Mouse (Mus musculus) forebrain, embryonic 13.5 days (tissue): Measurements from ENCODE around the gene Casc3. TPM values are rescaled to one million over a fixed set of nuclear protein-coding genes. Genes with fewer than 3 reads are reported as not detected.
A peak's percentile ranks its signal among the peaks of the same experiment; 100 is the strongest.

Experiments
- ATAC-seq: fragments of 200-750 bp; cut with Nextera tagmentation; 2 replicates; pipeline ENCODE4 v1.8.0; 2017
- H3K27ac ChIP-seq: fragments of 300-500 bp; sonication (generic); 2 replicates; pipeline ENCODE4 v1.5.1; 2015; ENCODE audit warnings: inconsistent platforms, mild to moderate bottlenecking, moderate library complexity
- H3K27me3 ChIP-seq: fragments of 300-500 bp; sonication (generic); 2 replicates; pipeline ENCODE4 v1.6.1; 2015; ENCODE audit warnings: mild to moderate bottlenecking, inconsistent platforms
- H3K36me3 ChIP-seq: fragments of 300-500 bp; sonication (generic); 2 replicates; pipeline ENCODE4 v1.6.1; 2015; ENCODE audit warnings: mild to moderate bottlenecking, inconsistent platforms; ENCODE audit not compliant: poor library complexity, severe bottlenecking
- H3K4me1 ChIP-seq: fragments of 300-500 bp; sonication (generic); 2 replicates; pipeline ENCODE4 v1.6.1; 2015; ENCODE audit warnings: inconsistent platforms
- H3K4me2 ChIP-seq: fragments of 300-500 bp; sonication (generic); 2 replicates; pipeline ENCODE4 v1.6.1; 2015; ENCODE audit warnings: inconsistent platforms, mild to moderate bottlenecking, moderate library complexity
- H3K4me3 ChIP-seq: fragments of 300-500 bp; sonication (generic); 2 replicates; pipeline ENCODE4 v1.5.1; 2015; ENCODE audit warnings: mild to moderate bottlenecking, inconsistent platforms
- H3K9ac ChIP-seq: fragments of 300-500 bp; sonication (generic); 2 replicates; pipeline ENCODE4 v1.6.1; 2015; ENCODE audit warnings: mild to moderate bottlenecking, inconsistent platforms
- H3K9me3 ChIP-seq: fragments of 300-500 bp; sonication (generic); replicated peaks from 2 replicates; pipeline ENCODE4 v1.6.1; 2016; ENCODE audit warnings: inconsistent platforms
- WGBS: fragments of 180-500 bp; shearing (Covaris S2); methylation state at CpG from one replicate; pipeline ENCODE4 v1.1.7; 2015; 5-methylcytosine and 5-hydroxymethylcytosine counted together
- polyA plus RNA-seq: library from polyadenylated mRNA; unstranded; fragments of >200 nt; fragmentation: Nextera tagmentation; extraction: Ambion mirVana; gene quantifications from 2 replicates; pipeline ENCODE4 v1.2.1, GENCODE M21; 2015

Gene Casc3
- polyA plus RNA-seq, 1 experiment from 2014 or later: 46.4 TPM

- H3K4me1 ChIP-seq: no peaks in the 10 kb centered on the region
- H3K27me3 ChIP-seq: no peaks in the 10 kb centered on the region
- H3K4me2 ChIP-seq: no peak overlapping the region
- no peak overlapping the region for H3K9ac ChIP-seq
- peaks cover 97% of the 10 kb centered on the region for H3K36me3 ChIP-seq
- H3K4me3 ChIP-seq: no peak overlapping the region
- no peak for ATAC-seq
- H3K9me3 ChIP-seq: no peaks in the 10 kb centered on the region
- no peak overlapping the region for H3K27ac ChIP-seq
- 86% methylated on average over 2 of the region's 2 CpGs for WGBS
Measured at GRCm38 (mm10) chr11:98827877-98828276, 23.2 kb downstream of the Casc3 start.

DNA sequence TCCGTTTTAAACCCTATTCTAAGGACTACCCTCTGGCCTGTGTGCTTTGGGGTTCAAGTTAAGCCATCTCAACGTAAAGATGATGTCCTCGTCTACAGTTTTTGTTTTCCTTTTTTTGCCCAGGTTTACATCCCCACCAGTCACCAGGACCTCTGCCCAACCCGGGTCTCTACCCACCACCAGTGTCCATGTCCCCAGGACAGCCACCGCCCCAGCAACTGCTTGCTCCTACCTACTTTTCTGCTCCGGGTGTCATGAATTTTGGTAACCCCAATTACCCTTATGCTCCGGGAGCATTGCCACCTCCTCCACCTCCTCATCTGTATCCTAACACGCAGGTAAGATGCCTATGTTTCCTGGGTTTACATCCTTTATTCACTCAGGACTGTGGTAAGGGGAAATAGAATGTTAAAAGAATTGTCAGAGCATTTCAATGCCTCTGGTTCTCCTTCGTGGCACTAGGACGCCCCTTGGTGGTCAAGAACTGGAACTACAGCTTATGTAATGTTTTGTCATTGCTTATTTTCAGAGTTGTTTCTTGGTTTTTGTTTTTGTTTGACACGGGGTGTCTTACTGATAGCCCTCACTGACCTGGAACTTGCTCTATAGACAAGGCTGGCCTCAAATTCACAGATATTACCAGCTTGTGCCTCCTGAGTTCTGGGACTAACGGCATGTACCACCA, 24.5 kb downstream of the Casc3 start:
- H3K9ac ChIP-seq: no peak overlapping the region
- peaks cover 97% of the 10 kb centered on the region for H3K36me3 ChIP-seq
- no peak for ATAC-seq
- no peaks in the 10 kb centered on the region for H3K4me1 ChIP-seq
- H3K9me3 ChIP-seq: no peaks in the 10 kb centered on the region
- no peak overlapping the region for H3K4me3 ChIP-seq
- H3K27ac ChIP-seq: no peak overlapping the region
- WGBS: 73% methylated on average over 12 of the region's 12 CpGs
- no peaks in the 10 kb centered on the region for H3K27me3 ChIP-seq
- no peak overlapping the region for H3K4me2 ChIP-seq

- H3K27ac ChIP-seq: no peak overlapping the region
- H3K36me3 ChIP-seq: peaks cover 97% of the 10 kb centered on the region
- no peak overlapping the region for H3K9ac ChIP-seq
- H3K4me2 ChIP-seq: no peak overlapping the region
- H3K9me3 ChIP-seq: no peaks in the 10 kb centered on the region
- no peaks in the 10 kb centered on the region for H3K27me3 ChIP-seq
- H3K4me3 ChIP-seq: no peak overlapping the region
- H3K4me1 ChIP-seq: peaks cover 6% of the 10 kb centered on the region
- WGBS: 89% methylated on average over 4 of the region's 4 CpGs
- ATAC-seq: no peak
Measured at GRCm38 (mm10) chr11:98829875-98830274, 25.2 kb downstream of the Casc3 start.

DNA sequence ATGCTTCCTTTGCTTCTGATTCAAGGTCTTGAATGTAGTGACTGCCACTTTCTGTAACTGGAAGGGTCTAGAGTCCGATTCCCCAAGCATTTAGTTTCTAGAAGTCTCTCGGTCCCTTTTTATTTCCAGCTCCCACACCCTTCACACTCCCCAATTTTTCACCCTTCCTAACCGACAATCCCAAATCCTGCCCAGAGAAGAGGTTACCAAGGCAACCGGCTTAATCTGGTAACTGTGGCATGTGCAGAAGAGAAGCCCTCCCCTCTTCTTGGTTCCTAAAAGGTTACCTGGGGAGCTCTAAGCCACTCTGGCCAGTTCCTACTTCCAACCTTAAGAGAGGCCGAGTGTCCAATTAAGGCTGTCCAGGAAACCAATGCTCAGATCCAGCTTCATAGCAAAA, 30.6 kb downstream of the Casc3 start:
- 0 out of 2 replicates have a peak overlapping the region, but pooled peaks have one; percentile 4 for H3K9ac ChIP-seq
- H3K9me3 ChIP-seq: no peaks in the 10 kb centered on the region
- no peak overlapping the region for H3K4me3 ChIP-seq
- H3K36me3 ChIP-seq: peaks cover 50% of the 10 kb centered on the region
- H3K27ac ChIP-seq: no peak overlapping the region
- ATAC-seq: no peak
- 27% methylated on average over 5 of the region's 5 CpGs for WGBS
- H3K27me3 ChIP-seq: peaks cover 22% of the 10 kb centered on the region
- no peak overlapping the region for H3K4me2 ChIP-seq
- H3K4me1 ChIP-seq: peaks cover 30% of the 10 kb centered on the region

- H3K9ac ChIP-seq: no peak overlapping the region
- 58% methylated on average over 3 of the region's 3 CpGs for WGBS
- H3K27ac ChIP-seq: no peak overlapping the region; the same call in 1 of the 2 replicates
- peaks cover 22% of the 10 kb centered on the region for H3K27me3 ChIP-seq
- H3K9me3 ChIP-seq: no peaks in the 10 kb centered on the region
- H3K4me3 ChIP-seq: no peak overlapping the region
- no peak for ATAC-seq
- peaks cover 45% of the 10 kb centered on the region for H3K36me3 ChIP-seq
- peak overlapping the region; percentile 84; the same call in 1 of the 2 replicates for H3K4me2 ChIP-seq
- peaks cover 30% of the 10 kb centered on the region for H3K4me1 ChIP-seq
Measured at GRCm38 (mm10) chr11:98835725-98836124, 31.0 kb downstream of the Casc3 start.

DNA sequence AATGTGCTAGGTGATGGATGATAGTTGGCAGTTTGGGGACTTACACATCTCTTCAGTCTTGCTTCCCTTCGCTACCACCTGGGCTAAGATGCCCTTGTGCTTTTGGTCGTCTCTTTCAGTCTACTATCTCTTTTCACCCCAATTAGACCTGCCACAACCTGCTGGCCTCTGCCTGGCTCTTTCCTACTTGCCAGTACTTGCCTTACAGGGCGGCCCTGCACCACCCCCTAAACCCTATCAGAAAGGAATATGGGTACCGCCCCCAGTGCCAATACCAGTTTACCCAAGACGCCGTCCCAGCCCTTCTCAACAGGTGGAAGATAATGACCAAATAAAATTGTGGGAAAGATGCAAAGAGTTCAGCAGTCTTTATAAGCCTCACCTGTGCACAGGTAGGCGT, 31.4 kb downstream of the Casc3 start:
- Histone ChIP-seq H3K4me3 (peak overlapping the region; percentile 57), H3K4me2 (peak overlapping the region; percentile 84), H3K36me3 (peaks cover 41% of the 10 kb centered on the region), H3K27ac (no peak overlapping the region), H3K9me3 (no peaks in the 10 kb centered on the region), H3K4me1 (peaks cover 30% of the 10 kb centered on the region), H3K9ac (peak overlapping the region; percentile 71; the same call in 1 of the 2 replicates), H3K27me3 (peaks cover 22% of the 10 kb centered on the region)
- no peak for ATAC-seq
- 25% methylated on average over 7 of the region's 7 CpGs for WGBS

DNA sequence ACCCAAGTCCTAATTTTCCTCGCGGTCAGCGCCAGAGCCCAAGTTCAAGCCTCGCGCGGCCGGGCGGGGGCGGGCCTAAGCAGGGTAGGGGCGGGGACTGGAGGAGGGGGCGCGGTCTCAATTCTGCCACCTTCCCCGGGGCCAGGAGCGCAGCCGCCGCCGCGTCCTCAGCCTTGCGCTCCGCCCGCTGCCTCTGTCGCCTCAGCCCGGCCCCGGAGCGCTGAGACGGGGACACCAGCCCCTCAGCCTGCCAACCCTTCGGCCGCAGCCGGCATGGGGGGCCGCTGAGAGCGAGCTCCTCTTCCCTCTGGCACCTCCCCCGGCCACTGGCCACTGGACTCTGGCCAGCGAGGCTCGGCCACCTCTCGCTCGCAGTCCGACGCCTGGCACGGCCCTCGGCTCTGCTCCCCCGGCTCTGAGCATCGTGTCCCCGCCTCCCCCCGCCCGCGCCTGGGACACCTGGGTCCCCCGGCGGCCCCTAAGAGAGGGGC, 32.0 kb downstream of the Casc3 start, which contains the start of gene Rapgefl1:
Gene Rapgefl1, plus strand, starts transcription at position 135 of the 491 bp plus-strand sequence.
- Histone ChIP-seq H3K36me3 (peaks cover 36% of the 10 kb centered on the region), H3K9ac (peak within 1 kb of the TSS; percentile 71), H3K4me3 (peak within 1 kb of the TSS; percentile 57), H3K27ac (no peak within 1 kb of the TSS; the same call in 1 of the 2 replicates), H3K9me3 (no peaks in the 10 kb centered on the region), H3K27me3 (peaks cover 22% of the 10 kb centered on the region), H3K4me1 (peaks cover 30% of the 10 kb centered on the region), H3K4me2 (peak within 1 kb of the TSS; percentile 84)
- WGBS: under 1% methylated on average over 44 of the region's 48 CpGs
- ATAC-seq: peak; percentile 95

DNA sequence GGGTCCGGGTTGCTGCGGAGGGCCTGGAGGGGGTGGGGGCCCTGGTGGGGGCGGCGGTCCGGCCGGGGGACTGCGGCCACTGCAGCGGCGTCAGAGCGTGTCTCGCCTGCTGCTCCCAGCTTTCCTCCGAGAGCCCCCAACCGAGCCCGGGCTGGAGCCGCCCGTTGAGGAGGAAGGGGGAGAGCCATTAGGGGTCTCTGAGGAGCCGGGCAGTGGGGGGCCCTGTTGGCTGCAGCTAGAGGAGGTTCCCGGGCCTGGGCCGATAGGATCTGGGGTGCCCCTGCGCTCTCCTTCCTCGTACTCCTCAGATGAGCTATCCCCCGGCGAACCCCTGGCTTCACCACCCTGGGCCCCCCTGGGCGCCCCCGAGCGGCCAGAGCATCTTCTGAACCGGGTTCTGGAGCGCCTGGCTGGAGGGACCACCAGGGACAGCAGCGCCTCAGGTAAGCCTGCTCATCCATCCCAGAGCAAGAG, 32.6 kb downstream of the Casc3 start:
- Histone ChIP-seq H3K4me1 (peaks cover 30% of the 10 kb centered on the region), H3K4me3 (peak overlapping the region; percentile 57), H3K27ac (no peak overlapping the region), H3K27me3 (peaks cover 22% of the 10 kb centered on the region), H3K9me3 (no peaks in the 10 kb centered on the region), H3K4me2 (peak overlapping the region; percentile 84), H3K36me3 (peaks cover 30% of the 10 kb centered on the region), H3K9ac (peak overlapping the region; percentile 71)
- WGBS: under 1% methylated on average over 27 of the region's 29 CpGs
- peak; percentile 46; the same call in 1 of the 2 replicates for ATAC-seq

- peak overlapping the region; percentile 71; the same call in 1 of the 2 replicates for H3K9ac ChIP-seq
- 52% methylated on average over 11 of the region's 11 CpGs for WGBS
Measured at GRCm38 (mm10) chr11:98837917-98838316, 33.2 kb downstream of the Casc3 start.

GRCm38 (mm10) chr11:98838512-98838911, 33.8 kb downstream of the Casc3 start:
- peaks cover 30% of the 10 kb centered on the region for H3K4me1 ChIP-seq
- peaks cover 18% of the 10 kb centered on the region for H3K36me3 ChIP-seq
- 0 out of 2 replicates have a peak overlapping the region, but pooled peaks have one; percentile 17 for H3K4me2 ChIP-seq
- no peak overlapping the region for H3K27ac ChIP-seq
- H3K27me3 ChIP-seq: peaks cover 22% of the 10 kb centered on the region
- H3K9me3 ChIP-seq: no peaks in the 10 kb centered on the region
- no peak overlapping the region for H3K4me3 ChIP-seq
- WGBS: 77% methylated on average over 9 of the region's 9 CpGs
- no peak overlapping the region for H3K9ac ChIP-seq
- ATAC-seq: no peak

More at GRCm38 (mm10) chr11:98837917-98838316, 33.2 kb downstream of the Casc3 start:
- H3K4me1 ChIP-seq: peaks cover 30% of the 10 kb centered on the region
- H3K4me3 ChIP-seq: peak overlapping the region; percentile 57
- H3K36me3 ChIP-seq: peaks cover 24% of the 10 kb centered on the region
- peak overlapping the region; percentile 84 for H3K4me2 ChIP-seq
- no peaks in the 10 kb centered on the region for H3K9me3 ChIP-seq
- H3K27me3 ChIP-seq: peaks cover 22% of the 10 kb centered on the region
- H3K27ac ChIP-seq: no peak overlapping the region
- no peak for ATAC-seq

DNA sequence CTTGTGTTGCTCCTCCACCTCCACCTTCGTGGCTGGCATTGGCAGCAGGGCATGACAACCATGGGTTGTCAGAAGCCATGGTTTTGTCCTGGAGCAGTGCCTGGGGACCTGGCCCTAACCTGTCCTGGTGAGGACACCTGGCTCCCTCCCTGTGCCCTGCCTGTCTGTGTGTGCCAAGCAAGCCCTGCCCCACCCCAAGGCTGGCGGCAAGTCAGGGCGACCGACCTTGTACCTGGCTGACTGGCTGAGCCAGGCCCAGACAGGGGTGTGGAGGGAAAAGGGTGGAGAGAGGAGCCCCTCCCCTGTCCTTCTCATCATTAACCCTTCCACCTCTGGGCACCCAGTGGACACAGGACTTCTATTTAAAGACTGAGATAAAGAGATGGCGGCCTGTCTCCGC, 34.7 kb downstream of the Casc3 start:
- WGBS: 46% methylated on average over 6 of the region's 6 CpGs
- H3K4me2 ChIP-seq: no peak overlapping the region
- H3K4me1 ChIP-seq: peaks cover 29% of the 10 kb centered on the region
- no peak overlapping the region for H3K27ac ChIP-seq
- H3K36me3 ChIP-seq: peaks cover 9% of the 10 kb centered on the region
- H3K4me3 ChIP-seq: no peak overlapping the region
- H3K9me3 ChIP-seq: no peaks in the 10 kb centered on the region
- no peak overlapping the region for H3K9ac ChIP-seq
- ATAC-seq: no peak
- H3K27me3 ChIP-seq: peaks cover 22% of the 10 kb centered on the region

DNA sequence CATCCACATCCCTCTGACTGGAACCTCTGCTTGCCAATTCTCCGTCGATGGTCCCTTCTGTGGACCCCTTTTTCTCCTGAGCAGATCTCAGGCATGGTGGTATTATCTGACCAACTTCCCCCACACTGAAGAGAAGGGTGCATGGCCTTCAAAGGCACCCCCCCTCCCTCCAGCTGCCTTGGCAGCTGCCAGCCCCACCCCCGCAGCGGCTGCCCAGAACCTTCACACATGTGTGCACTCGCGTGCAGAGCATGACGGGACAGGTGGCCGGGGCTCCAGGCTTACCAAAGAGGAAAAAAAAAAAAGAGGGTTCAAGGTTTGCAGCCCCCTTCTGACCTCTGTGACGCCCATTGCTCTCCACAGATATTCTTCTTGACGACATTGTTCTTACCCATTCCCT, 35.2 kb downstream of the Casc3 start:
- Histone ChIP-seq H3K9me3 (no peaks in the 10 kb centered on the region), H3K36me3 (0 out of 2 replicates have a peak, but pooled peaks cover 4% of the 10 kb centered on the region), H3K4me1 (peaks cover 24% of the 10 kb centered on the region), H3K4me3 (no peak overlapping the region), H3K9ac (no peak overlapping the region), H3K4me2 (no peak overlapping the region), H3K27me3 (peaks cover 22% of the 10 kb centered on the region), H3K27ac (no peak overlapping the region)
- no peak for ATAC-seq
- WGBS: 65% methylated on average over 8 of the region's 10 CpGs
